Mouse (Mus musculus): Measurements from ENCODE around the gene Calhm2.

Calhm2 gene

DNA sequence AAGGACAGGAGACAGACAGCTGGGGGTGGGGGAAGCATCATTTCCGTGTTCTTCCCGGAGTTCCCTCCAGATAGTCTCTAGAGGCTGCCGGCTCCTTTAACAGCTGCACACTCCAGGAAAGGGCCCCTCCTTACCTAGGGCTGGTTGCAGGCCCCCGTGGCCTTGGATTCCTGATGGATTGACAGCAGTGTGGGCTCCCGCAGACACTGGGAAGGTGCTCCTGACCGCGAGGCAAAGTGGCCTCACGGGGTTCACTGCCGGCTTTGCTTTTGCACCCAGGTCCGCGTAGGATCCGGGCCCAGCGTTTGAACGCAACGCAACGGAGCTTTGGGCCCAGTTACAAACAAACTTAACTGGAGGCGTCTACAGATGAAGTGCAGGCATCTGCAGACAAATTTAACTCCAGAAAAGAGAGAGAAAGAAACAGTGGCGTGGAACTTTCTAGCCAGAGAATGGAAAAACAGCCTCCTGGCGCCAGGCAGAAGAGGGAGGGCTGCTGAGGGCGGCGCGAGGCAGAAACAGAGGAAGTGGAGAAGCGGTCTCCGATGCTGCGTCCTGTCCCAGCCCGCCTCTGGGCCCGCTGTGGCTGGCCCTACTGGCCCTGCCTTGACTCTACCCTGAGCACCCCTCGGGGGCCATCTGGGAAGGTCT, at the start of gene Calhm2:
TSS of gene Calhm2 (minus strand) at position 524 of the 651 bp plus-strand sequence.
- peak; percentile 64 for DNase-seq

DNA sequence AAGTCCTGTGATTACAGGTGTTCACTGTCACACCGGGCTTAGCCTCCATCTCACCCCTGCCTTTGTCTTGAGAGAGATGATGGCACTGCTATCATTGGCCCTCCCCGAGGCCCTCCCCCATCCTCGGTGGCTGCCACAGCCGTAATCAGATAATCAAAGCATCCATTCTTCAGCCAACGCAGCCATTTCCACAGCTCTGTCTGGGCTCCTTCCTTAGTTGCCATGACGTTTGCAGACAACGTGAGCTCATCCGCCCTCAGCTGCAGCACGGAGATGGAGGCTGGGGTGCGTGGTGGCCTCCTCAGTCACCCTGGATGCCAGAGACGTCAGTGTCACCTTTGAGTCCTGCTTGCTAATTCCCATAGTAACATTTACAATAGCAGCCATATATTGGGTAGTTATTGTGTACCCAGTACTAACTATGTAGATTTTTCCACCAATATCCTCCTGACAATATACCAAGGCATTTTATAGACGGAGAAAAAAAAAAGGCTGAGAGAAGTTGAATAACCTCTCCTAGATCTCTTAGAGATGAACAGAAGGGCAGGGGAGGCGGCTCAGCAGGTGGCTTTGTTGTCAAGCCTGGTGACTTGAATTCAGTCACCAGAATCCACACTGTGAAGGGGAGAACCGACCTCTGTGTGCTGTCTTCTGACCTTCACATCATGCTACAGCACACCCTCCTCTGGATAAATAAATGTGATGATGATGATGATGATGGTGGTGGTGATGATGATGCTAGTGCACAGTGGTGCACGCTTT, 48.6 kb upstream of the Calhm2 start:
- no peak for DNase-seq

DNA sequence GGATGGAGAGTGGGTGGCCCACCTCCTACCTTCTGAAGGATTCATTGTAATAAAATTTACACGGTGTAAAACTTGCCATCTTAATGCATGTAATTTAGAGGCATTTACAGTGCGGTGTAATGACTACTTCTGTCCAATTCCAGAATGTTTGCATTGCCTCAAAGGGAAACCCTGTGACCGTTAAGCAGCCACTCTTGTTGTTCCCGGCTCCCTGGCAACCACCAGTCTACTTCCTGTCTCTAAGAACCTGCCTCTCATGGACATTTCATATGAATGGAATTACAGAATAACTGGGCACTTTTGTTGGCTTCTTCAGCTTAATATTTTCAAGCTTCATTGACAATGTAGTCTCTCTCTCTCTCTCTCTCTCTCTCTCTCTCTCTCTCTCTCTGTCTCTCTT, 46.6 kb upstream of the Calhm2 start:
- no peak for DNase-seq

- DNase-seq = no peak
Measured at GRCm38 (mm10) chr19:47184221-47184620, 46.1 kb upstream of the Calhm2 start.

GRCm38 (mm10) chr19:47180011-47180410, 41.9 kb upstream of the Calhm2 start:
- no peak for DNase-seq

DNA sequence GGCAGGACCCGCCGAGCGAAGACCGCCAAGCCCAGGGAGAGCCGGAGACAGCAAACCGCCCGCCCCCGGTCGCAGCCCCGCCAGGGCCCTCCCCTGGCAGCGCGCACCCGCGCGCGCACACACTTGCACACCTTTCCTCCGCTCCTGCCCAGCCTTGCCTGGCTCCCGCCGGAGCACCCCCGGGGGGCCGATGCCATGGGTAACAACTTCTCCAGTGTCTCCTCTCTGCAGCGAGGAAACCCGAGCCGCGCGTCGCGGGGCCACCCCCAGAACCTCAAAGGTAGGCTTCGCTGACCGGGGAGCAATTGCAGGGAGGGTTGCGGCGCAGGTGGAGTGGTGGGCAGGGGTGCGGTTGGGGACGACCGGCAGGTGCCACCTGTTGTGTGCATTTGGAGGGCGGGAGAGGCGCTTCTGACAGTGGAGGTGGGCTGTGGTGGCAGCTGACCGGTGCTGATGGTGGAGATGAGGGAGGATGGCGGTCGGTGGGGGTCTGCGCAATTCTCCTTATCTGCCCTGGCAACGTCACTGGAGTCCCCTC, 41.2 kb upstream of the Calhm2 start:
- DNase-seq = peak; percentile 24

DNA sequence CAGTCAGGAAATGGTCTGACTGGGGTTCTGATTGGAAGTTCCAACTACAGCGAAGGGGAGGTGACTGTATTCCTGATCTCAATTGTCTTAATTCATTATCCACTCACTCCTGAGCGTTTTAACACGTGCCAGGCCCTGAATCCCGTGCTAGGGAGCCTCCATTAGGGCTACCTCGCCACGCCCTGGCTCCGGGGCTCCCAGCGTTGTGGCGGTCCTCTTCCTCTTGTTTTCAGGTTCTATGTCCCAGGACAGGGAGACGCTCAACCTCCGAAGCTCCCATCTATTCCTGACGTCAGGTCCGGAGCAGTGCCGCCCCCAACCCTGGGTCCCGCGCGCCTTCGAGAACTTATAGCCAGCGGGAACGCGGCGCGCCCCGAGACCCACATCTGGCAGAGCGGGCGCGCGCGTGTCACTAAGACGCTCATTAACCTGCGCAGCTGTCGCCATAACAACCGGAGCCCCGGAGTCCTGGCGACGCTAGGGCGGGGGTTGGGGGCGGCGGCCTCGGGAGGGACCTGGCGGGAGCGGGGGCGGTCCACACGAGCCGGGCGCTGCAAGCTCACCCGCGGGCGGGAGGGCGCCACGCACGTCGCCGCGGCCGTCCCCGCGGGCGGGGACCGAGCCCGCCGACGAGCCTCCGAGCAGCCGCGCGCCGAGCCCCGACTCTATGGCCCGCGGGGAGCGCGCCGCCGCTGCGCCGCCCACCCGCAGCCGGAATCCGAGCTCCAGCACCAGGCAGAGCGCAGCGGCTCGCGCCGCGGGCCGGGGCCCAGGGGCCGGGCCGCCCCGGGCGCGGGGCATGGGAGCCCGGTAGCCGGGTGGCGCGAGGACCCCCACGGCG, 40.6 kb upstream of the Calhm2 start, which contains the start of gene Neurl1a:
TSS of gene Neurl1a (plus strand) at position 390 of the 841 bp plus-strand sequence.
- DNase-seq = peak; percentile 40

DNA sequence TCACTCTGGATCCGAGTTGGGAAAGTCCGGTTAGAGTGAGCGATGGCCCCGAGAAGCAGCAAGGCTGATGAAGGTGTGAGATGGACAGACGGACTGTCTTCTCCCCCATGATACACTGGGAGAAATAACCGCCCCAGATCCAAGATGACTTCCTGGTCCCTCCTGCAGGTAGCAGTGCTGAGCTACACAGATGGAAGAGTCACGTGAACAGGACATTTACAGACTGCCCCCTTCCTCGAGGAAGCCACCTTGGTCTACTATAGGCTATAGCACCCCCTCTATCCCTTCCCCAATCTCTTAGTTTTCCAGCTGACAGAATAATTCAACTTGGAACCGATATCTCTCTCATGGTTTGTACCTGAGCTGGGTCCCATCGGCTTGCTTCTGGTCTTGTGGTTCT, 39.9 kb upstream of the Calhm2 start:
- DNase-seq = peak; percentile 14

- DNase-seq = no peak
Measured at GRCm38 (mm10) chr19:47176916-47177505, 38.9 kb upstream of the Calhm2 start.

GRCm38 (mm10) chr19:47175472-47175871, 37.4 kb upstream of the Calhm2 start:
- DNase-seq = no peak

DNA sequence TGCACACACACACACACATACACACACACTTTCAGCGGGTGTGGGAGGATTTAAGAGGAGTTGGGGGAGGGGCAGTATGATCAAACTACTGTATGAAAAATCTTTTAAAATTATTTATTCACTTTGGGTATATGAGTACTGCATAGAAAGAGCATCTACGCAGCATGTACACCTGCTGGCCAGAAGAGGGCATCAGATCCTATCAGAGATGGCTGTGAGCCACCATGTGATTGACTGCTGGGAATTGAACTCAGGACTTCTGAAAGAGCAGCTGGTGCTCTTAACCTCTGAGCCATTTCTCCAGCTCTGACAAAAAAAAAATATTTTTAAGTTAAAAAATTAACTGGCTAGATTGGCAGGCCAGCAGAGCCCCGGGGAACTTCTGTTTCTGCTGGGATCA, 36.4 kb upstream of the Calhm2 start:
- DNase-seq = peak; percentile 12

GRCm38 (mm10) chr19:47168793-47169412, 30.8 kb upstream of the Calhm2 start:
- DNase-seq = peak; percentile 84

GRCm38 (mm10) chr19:47168223-47168622, 30.1 kb upstream of the Calhm2 start:
- peak; percentile 41 for DNase-seq

DNA sequence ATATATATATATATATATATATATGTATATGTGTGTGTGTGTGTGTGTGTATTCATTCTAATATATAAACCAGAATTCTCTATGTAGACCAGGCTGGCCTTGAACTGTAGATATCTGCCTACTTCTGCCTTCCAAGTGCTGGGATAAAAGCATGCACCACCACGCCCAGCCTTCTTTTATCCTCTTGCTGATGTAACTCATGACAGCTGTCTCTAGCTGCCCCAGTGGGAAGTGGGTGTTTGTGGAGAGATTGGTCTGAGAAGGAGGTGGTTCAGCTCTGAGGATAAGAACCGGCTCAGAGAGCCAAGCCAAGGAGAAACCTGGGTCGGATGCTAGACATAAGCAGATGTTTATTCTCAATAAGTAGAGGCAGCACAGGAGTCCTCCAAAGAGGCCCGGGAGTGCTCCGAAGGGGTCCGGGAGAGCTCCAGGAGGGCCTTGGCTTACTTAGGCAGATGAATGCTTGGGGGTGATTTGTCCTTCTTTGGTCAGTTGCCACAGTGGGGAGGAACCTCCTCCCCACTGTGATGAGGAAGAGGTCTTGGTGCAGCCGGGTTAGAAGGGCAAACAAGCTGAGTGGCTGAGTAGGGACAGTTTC, 29.6 kb upstream of the Calhm2 start:
- DNase-seq = no peak

DNA sequence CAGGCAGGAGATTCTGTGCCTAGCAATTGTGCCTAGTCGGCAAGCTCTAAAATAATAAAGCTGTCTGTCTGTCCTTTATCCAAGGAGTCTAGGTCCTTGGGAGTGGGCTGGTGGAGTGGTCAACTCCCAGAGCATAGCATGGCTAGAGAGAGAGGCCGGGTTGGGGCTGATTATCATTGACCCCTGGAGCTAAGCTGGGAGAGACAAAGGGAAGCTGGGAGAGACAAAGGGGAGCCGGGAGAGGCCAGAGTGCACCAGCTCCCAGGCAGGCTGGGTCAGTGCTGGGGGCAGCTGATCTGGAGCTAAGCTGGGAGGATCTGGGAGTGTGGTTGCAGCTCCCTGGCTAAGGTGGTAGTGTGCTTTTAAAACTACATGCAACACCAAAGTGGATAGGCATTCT, 28.7 kb upstream of the Calhm2 start:
- no peak for DNase-seq

GRCm38 (mm10) chr19:47163176-47163744, 25.2 kb upstream of the Calhm2 start:
- DNase-seq = no peak

DNA sequence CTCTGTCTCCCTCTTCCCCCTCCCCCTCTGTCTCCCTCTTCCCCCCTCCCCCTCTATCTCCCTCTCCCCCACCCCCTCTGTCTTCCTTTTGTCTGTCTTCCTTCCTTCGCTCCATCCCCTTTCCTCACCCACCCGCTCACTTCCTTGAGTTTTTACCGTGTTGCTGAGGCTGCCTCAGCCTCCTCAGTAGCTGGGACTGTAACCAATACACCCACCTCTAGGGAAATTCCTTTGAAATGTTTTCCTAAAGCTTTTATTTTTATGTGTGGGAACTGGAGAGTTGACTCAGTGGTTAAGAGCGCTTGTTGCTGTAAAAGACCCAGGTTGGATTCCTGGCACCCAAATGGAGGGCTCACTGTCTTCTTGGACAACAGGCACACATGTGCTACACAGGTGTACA, 23.6 kb upstream of the Calhm2 start:
- no peak for DNase-seq

GRCm38 (mm10) chr19:47157664-47158063, 19.6 kb upstream of the Calhm2 start, which contains the start of gene Calhm3:
Calhm3 (minus strand) TSS chr19:47157764.
- no peak for DNase-seq

DNA sequence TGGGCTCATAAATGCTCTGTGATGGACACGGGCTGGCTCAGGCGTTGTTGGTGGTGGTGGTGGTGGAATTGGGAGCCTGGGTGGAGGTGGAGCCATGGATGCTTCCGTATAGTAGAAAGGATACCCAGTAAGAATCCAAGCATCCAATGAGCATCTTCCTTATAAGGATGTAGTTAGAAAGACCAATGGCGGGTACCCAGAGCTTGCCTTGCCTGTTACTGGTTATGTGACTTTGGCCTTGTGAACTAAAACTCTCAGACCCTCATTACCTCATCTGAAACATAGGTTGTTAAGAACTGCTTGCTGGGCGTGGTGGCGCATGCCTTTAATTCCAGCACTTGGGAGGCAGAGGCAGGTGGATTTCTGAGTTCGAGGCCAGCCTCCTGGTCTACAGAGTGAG, 15.7 kb upstream of the Calhm2 start:
- DNase-seq = no peak

DNA sequence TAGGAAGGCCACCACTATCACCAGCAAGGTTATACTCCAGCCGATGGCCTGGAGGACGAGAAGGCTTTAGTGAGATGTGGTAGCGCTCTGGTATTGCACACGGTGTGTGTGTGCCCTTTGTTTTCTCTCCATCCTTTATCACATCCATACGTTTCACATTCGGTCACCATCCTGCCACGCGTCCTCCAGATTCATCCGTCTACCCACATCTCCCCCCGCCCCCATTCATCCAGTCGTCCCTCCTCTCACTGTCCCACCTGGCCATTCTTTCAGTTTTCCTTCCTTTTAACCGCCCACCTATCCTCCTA, 13.9 kb upstream of the Calhm2 start:
- no peak for DNase-seq

DNA sequence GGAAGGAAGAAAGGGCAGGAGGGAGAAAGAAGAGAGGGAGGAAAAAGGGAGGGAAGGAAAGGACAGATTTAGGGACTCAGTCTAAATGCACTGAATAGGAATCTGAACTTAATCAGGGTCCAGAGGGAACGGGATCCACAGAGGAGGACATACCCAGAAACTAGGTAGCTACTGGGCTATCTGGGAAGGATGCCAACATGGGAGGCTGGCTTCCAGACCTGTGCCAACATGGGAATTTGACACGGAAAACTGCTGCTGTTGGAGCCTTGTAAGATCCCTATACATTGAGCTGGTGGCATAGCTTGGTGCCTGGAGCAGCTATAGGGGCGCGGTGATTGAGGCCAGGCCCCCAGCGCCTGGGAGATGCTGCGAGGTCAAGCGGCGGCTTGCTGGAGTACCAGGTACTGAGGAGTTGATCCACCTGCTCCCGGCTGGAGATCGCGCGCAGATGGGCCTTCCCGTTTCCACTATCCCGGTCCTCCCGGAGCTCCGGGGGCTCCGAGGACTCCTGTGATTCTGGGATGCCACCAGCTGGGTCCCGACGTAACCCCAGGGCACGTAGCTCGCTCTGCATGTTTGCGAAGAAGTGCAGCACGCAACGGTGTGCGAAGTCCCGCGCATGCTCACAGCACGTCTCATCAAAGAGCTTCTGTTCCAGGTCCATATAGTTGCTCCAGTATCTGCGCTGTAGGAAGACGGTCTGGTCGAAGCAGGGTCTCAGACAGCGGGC, 13.4 kb upstream of the Calhm2 start:
- DNase-seq = no peak
